Mouse (Mus musculus): ENCODE results near the gene Frrs1l.
A peak's percentile ranks its signal among the peaks of the same experiment; 100 is the strongest.

The Frrs1l gene

GRCm38 (mm10) chr4:56990215-56990584 lies at the start of gene Frrs1l:
Gene Frrs1l (minus strand): TSS chr4:56990391.
- DNase-seq (ENCODE audit: low spot score in 2 of 2): peak in 1 of 2 experiments; percentile 69

GRCm38 (mm10) chr4:57039127-57040031 lies 49.2 kb upstream of the Frrs1l start:
- DNase-seq (ENCODE audit: low spot score in 2 of 2): no peak

GRCm38 (mm10) chr4:57037554-57037953 lies 47.4 kb upstream of the Frrs1l start:
- no peak for DNase-seq (ENCODE audit: low spot score in 2 of 2)

- DNase-seq (ENCODE audit: low spot score in 2 of 2): no peak
Observed at GRCm38 (mm10) chr4:57034169-57034568, 44.0 kb upstream of the Frrs1l start.

GRCm38 (mm10) chr4:57031440-57031839 lies 41.2 kb upstream of the Frrs1l start:
- DNase-seq (ENCODE audit: low spot score in 2 of 2): no peak

GRCm38 (mm10) chr4:57027954-57028353 lies 37.8 kb upstream of the Frrs1l start:
- no peak for DNase-seq (ENCODE audit: low spot score in 2 of 2)

- DNase-seq (ENCODE audit: low spot score in 2 of 2): no peak
Observed at GRCm38 (mm10) chr4:57023527-57023926, 33.3 kb upstream of the Frrs1l start.

- no peak for DNase-seq (ENCODE audit: low spot score in 2 of 2)
Observed at GRCm38 (mm10) chr4:57021288-57021687, 31.1 kb upstream of the Frrs1l start.

- DNase-seq (ENCODE audit: low spot score in 2 of 2): peak in 1 of 2 experiments; percentile 62
Observed at GRCm38 (mm10) chr4:57017229-57017628, 27.0 kb upstream of the Frrs1l start.

- DNase-seq (ENCODE audit: low spot score in 2 of 2): no peak
Observed at GRCm38 (mm10) chr4:57016366-57017171, 26.4 kb upstream of the Frrs1l start.

- DNase-seq (ENCODE audit: low spot score in 2 of 2): no peak
Observed at GRCm38 (mm10) chr4:57015032-57015431, 24.8 kb upstream of the Frrs1l start.

GRCm38 (mm10) chr4:57011454-57012046 lies 21.4 kb upstream of the Frrs1l start:
- no peak for DNase-seq (ENCODE audit: low spot score in 2 of 2)

- no peak for DNase-seq (ENCODE audit: low spot score in 2 of 2)
Observed at GRCm38 (mm10) chr4:57010919-57011318, 20.7 kb upstream of the Frrs1l start.

GRCm38 (mm10) chr4:57010425-57010824 lies 20.2 kb upstream of the Frrs1l start:
- no peak for DNase-seq (ENCODE audit: low spot score in 2 of 2)

GRCm38 (mm10) chr4:57007717-57008116 lies 17.5 kb upstream of the Frrs1l start:
- DNase-seq (ENCODE audit: low spot score in 2 of 2): no peak

GRCm38 (mm10) chr4:57005011-57005410 lies 14.8 kb upstream of the Frrs1l start:
- peak in 1 of 2 experiments; percentile 45 for DNase-seq (ENCODE audit: low spot score in 2 of 2)

- no peak for DNase-seq (ENCODE audit: low spot score in 2 of 2)
Observed at GRCm38 (mm10) chr4:57003886-57004285, 13.7 kb upstream of the Frrs1l start.

- DNase-seq (ENCODE audit: low spot score in 2 of 2): no peak
Observed at GRCm38 (mm10) chr4:57002751-57003150, 12.6 kb upstream of the Frrs1l start.

GRCm38 (mm10) chr4:57001437-57001836 lies 11.2 kb upstream of the Frrs1l start:
- no peak for DNase-seq (ENCODE audit: low spot score in 2 of 2)

GRCm38 (mm10) chr4:56993331-56993730 lies 3.1 kb upstream of the Frrs1l start:
- DNase-seq (ENCODE audit: low spot score in 2 of 2): no peak

- no peak for DNase-seq (ENCODE audit: low spot score in 2 of 2)
Observed at GRCm38 (mm10) chr4:56991951-56992350, 1.8 kb upstream of the Frrs1l start.
